Mouse (Mus musculus) thymus, postnatal 14 days (tissue): Measurements from ENCODE around the gene Stard13.

ENCODE experiments used
- DNase-seq: peaks from one replicate; pipeline ENCODE4 v3.0.0; 2021

Gene Stard13

GRCm38 (mm10) chr5:151054100-151054742 lies 179.4 kb downstream of the Stard13 start:
- no peak for DNase-seq

GRCm38 (mm10) chr5:151053190-151053589 lies 180.4 kb downstream of the Stard13 start:
- no peak for DNase-seq

- no peak for DNase-seq
Observed at GRCm38 (mm10) chr5:151052331-151052730, 181.3 kb downstream of the Stard13 start.

- DNase-seq = no peak
Observed at GRCm38 (mm10) chr5:151047488-151047887, 186.1 kb downstream of the Stard13 start.

- DNase-seq = no peak
Observed at GRCm38 (mm10) chr5:151046917-151047316, 186.7 kb downstream of the Stard13 start.

GRCm38 (mm10) chr5:151046131-151046530 lies 187.5 kb downstream of the Stard13 start:
- no peak for DNase-seq

- DNase-seq = no peak
Observed at GRCm38 (mm10) chr5:151042911-151043310, 190.7 kb downstream of the Stard13 start.

GRCm38 (mm10) chr5:151037871-151038270 lies 195.8 kb downstream of the Stard13 start:
- no peak for DNase-seq

- no peak for DNase-seq
Observed at GRCm38 (mm10) chr5:151034715-151035512, 198.7 kb downstream of the Stard13 start.

GRCm38 (mm10) chr5:151028906-151029305 lies 204.7 kb downstream of the Stard13 start:
- DNase-seq = no peak

GRCm38 (mm10) chr5:151027171-151027570 lies 206.5 kb downstream of the Stard13 start:
- DNase-seq = no peak

GRCm38 (mm10) chr5:151026069-151026468 lies 207.6 kb downstream of the Stard13 start:
- DNase-seq = no peak

- no peak for DNase-seq
Observed at GRCm38 (mm10) chr5:151024483-151024882, 209.2 kb downstream of the Stard13 start.

GRCm38 (mm10) chr5:151023461-151023860 lies 210.2 kb downstream of the Stard13 start:
- DNase-seq = no peak

GRCm38 (mm10) chr5:151022939-151023338 lies 210.7 kb downstream of the Stard13 start:
- DNase-seq = no peak

- DNase-seq = no peak
Observed at GRCm38 (mm10) chr5:151022026-151022425, 211.6 kb downstream of the Stard13 start.

- DNase-seq = no peak
Observed at GRCm38 (mm10) chr5:151020831-151021230, 212.8 kb downstream of the Stard13 start.

- no peak for DNase-seq
Observed at GRCm38 (mm10) chr5:151020031-151020820, 213.4 kb downstream of the Stard13 start.

GRCm38 (mm10) chr5:151018959-151019358 lies 214.7 kb downstream of the Stard13 start:
- DNase-seq = no peak

GRCm38 (mm10) chr5:151018450-151018849 lies 215.2 kb downstream of the Stard13 start:
- DNase-seq = no peak

GRCm38 (mm10) chr5:151004216-151004755 lies 229.3 kb downstream of the Stard13 start:
- DNase-seq = no peak

- DNase-seq = no peak
Observed at GRCm38 (mm10) chr5:151002051-151002450, 231.6 kb downstream of the Stard13 start.

GRCm38 (mm10) chr5:151001111-151001510 lies 232.5 kb downstream of the Stard13 start:
- DNase-seq = no peak
